Mouse (Mus musculus) myocyte (in vitro differentiated cells): ENCODE results near the gene 4933405L10Rik.

Experiments used
- MAX ChIP-seq: IDR thresholded peaks from one replicate; pipeline ENCODE4 v1.6.1; 2011; ENCODE audit warnings: low read depth, mild to moderate bottlenecking, control low read depth
- MYOD1 ChIP-seq, 3 experiments: IDR thresholded peaks; one replicate each; pipeline ENCODE4 v1.6.1; 2011; ENCODE audit warnings: control low read depth in 2 of 3, low read depth in 2 of 3, mild to moderate bottlenecking in 2 of 3, moderate library complexity in 1 of 3; ENCODE audit not compliant: insufficient read length in 2 of 3, control insufficient read depth in 1 of 3
- POLR2A ChIP-seq: IDR thresholded peaks from one replicate; pipeline ENCODE4 v1.6.1; 2011; ENCODE audit warnings: low read depth, mild to moderate bottlenecking, control low read depth, moderate library complexity; ENCODE audit not compliant: insufficient read length
- USF1 ChIP-seq: IDR thresholded peaks from one replicate; pipeline ENCODE4 v1.6.1; 2011; ENCODE audit warnings: low read depth, mild to moderate bottlenecking, control low read depth, moderate library complexity

DNA sequence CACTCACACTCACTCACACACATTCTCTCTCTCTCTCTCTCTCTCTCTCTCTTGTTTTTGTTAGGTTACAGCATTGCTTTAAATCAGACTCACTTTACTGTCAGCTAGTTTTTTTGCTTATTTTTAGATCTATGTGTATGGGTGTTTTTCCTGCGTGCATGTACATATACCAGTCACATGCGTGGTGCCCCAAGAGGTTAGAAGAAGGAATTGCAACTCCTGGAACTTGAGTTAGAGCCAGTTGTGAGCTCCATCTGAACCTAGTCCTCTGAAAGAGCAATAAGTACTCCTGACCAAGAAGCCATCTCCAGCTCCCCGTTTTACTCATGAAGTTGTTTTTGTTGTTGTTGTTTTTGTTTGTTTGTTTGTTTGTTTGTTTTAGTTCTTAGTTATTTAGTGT is 46.3 kb upstream of the 4933405L10Rik start:
- TF ChIP-seq POLR2A (no peak), MYOD1 (IDR thresholded peaks at IDR 0.05; ENCODE audit: control insufficient read depth in 1 of 3, insufficient read length in 2 of 3, low read depth in 2 of 3) (no peak), MAX (no peak), USF1 (no peak)
